Mouse (Mus musculus): ENCODE measurements around the gene Olfr466. TPM values are rescaled to one million over a fixed set of nuclear protein-coding genes. Genes with fewer than 3 reads are reported as not detected.

Gene Olfr466
- not detected for total RNA-seq (2023)

DNA sequence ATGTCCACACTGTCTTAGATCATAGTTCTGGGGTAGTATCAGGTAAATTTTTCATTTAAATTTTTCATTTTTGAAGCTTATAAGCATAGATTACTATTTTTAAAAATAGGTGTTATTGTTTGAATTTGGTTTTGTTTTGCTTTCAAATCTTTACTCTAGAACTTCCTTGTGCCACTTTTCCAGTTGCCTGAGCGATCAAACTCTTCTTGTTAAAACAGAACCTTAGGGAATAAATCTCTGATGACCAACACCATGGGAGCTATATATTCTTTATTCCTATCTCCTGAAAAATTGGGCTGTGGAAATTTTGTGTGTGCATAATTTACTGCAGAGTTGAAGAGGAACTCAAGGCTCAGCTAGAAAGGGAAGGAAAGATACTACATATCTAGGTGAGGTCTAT is at the start of gene Olfr466:
Gene Olfr466, plus strand, starts transcription at position 301 of the 400 bp plus-strand sequence.

DNA sequence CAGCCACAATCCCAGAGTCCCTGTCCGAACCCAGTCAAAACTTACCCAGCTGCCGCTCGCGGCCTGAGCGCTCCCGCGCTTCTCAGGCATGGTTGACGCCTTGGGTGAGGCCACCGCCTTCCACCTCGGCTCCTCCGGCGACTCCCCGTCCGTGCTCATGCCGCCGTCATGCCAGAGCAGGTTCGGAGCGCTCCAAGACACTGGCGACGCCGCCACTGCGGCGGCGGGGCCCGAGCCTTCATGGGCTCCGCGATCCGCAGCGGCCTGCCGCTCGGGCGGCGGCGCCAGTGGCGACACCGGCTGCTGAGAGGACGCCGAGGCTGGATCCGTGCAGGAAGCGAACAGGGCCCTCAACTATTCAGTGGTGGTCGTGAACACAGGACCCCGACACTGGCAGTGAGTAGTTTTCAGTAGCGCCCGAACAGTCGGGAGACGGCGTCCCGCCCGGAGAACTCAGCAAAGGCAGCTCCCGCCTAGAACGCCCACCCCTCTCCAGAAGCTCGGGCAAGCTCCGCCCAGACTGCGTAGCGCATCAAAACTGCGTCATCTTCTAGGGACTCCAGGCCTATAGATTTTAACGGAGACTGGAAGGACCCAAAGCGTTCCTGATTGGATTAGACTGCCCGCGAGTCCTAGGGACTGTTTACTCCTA is 37.5 kb upstream of the Olfr466 start, which contains the start of gene Mfsd14b:
Gene Mfsd14b, minus strand, starts transcription at position 517 of the 652 bp plus-strand sequence.

DNA sequence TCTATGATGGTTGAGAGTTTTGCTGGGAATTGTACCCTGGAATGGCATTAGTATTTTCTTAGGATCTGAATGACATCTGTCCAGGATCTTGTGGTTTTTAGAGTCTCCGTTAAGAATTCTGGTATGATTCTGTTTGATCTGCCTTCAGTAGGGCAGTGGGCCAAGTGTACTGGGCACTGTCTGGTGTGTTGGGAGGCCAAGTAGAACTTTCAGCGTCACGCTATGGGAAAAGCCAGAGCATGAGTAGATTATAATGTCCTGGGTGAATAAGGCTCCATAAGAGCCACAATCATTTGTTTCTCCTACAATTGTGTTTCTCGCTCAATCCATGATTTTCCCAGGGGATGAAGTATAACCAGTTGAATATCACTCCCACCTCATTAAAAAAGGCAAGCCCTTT is 12.3 kb upstream of the Olfr466 start, which contains the start of gene Olfr465-ps1:
Gene Olfr465-ps1, plus strand, starts transcription at position 301 of the 400 bp plus-strand sequence.

Other genes with a start within 250 kb of the Olfr466 start
- gene Cntnap3, start 246.3 kb upstream of the Olfr466 start, total RNA-seq (2023): not detected
- not detected for gene Spata31, start 232.8 kb upstream of the Olfr466 start, total RNA-seq (2023)
- gene Spata31d1c, start 117.2 kb upstream of the Olfr466 start, total RNA-seq (2023): not detected
- gene Prss47, start 97.5 kb upstream of the Olfr466 start, total RNA-seq (2023): not detected
- gene Mfsd14b, start 37.3 kb upstream of the Olfr466 start, total RNA-seq (2023): 34.1 TPM
- gene Olfr465-ps1, start 12.2 kb upstream of the Olfr466 start, total RNA-seq (2023): not detected
- not detected for gene Nlrp4f, start 55.7 kb downstream of the Olfr466 start, total RNA-seq (2023)
- not detected for gene Gm10775, start 109.3 kb downstream of the Olfr466 start, total RNA-seq (2023)
- gene Zfp369, start 128.6 kb downstream of the Olfr466 start, total RNA-seq (2023): 55.5 TPM